Mouse (Mus musculus) hindlimb bud, embryonic 11.5 days (tissue): ENCODE data around the gene Prdm13.

Experiments used
- DNase-seq: peaks from one replicate; pipeline ENCODE4 v3.0.0-alpha.2; 2012; ENCODE audit warnings: low read depth, low spot score; ENCODE audit errors: extremely low spot score

Gene Prdm13

DNA sequence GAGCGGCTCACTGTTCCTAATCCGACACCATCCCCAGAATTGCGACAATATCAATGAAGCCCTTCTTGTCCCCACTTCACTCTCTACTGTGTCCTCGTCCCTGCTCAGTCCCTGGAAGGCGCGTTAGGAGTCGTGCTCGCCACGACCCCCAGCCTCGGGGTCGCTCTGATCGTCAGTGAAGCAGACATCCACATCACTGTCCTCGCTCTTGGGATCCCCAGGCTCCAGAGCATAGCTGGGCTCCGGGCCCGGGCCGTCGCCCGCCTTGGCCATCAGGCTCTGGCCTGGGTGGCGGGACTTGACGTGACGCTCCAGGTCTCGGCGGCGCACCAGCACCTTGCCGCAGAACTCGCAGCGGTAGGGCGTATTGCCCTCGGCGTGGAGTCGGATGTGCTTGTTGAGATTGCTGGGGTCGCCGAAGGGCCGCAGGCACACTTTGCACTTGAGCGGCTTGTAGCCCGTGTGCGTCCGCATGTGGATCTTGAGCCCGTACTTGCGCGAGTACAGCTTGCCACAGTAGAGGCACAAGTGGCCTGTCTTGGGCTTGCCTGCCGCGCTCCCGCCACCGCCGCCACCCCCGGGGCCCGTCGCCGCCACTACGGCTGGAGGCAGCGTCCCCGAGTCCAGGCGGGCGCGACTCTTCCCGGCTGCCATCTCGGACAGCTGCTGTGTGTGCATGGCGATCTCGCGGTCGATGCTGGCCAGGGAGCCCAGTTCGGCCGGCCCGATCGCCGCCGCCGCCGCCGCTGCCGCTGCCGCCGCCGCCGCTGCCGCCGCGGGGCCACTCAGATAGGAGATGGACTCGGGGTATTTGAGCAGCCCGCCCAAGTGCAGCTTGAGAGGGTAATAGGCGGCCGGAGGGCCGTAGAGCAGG lies 7.4 kb downstream of the Prdm13 start:
- no peak for DNase-seq

DNA sequence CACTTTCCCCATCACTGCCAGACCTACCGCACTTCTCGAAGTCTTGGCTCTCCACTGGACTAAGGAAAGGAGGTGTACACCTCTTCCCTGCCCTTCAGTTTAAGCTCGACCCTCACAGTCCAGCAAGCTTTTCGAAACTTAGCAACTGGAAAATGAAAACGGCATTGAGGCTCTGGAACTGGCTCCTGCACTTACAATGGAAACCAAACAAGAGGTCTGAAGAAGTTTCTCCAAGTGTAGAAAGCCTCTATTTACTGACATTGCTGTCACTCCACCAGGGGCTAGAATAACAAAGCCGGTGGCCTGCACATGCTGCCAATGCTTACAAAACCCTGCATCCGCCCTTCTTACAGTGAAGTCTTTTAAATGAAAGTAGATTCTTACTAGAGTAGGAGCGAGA lies 11.1 kb downstream of the Prdm13 start:
- DNase-seq, result no peak

DNA sequence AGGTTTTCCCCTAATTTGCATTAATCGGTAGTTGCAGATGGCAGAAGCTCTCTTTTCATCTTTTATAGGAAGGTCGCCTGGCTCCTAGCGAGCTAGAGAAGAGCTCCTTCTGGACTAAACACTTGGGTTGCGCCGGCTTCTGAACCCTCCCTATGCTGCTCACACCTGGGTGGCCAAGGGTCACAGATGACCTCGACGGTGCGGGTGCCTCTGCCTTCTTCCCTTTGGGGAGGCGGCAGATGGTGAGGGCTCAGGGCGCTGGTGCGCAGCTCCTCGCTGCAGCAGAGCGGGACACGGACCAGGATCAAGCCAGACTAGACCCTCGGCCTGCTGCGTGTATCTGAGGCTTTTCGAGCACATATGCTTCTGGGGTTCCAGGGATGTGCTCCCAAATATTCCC lies 11.7 kb downstream of the Prdm13 start:
- no peak for DNase-seq

DNA sequence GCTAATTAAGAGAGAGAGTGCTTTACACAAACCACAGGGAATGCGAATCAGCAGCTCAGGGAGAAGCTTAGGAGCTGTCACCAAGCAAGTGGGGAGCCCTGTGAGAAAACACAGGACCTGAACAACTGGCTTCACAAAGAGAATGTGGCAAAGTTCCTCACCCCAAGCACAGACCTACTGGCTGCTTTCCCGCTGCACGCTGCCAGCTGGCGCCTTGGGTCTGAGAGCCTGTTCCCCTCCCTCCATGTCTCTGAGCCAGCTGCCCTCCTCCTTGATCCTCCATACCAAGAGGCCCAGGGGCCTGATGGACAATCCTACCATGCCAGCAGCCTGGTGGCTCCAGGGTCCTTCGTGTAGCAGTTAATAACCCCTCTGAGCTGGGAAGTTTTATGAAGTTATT lies 19.8 kb downstream of the Prdm13 start:
- DNase-seq, result no peak

DNA sequence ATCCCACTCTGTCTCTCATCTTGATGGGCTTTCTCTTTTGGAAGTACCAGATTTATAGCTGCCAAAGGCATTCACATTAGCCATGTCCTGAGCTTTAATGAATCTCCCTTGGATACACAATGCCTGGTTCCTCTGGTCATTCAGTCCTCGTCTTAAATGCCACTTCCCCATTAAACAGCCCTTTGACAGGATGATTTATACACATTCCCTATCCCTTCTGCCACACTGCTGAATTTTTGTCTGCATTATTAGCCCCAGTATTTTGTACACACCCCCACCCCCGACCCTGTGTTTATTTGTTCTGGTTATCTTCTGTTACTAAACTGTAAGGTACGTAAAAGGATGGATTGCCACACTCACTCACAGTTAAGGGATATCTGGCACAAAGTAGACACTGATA lies 27.6 kb downstream of the Prdm13 start:
- DNase-seq, result no peak

DNA sequence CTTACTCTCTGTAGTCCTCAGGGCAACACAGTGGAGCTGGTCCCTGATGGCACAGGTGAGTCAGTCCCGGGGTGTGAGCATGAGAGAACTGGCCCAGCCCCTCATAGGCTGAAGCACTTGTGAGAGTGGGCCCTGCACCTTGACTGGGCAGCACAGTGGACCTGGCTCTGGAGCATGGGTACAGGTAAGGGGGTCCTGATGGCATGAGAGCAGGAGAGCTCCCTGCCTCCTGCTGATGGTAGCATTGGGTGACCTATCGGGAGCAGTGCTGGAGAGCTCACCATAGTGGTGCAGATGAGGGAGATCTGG lies 56.5 kb downstream of the Prdm13 start:
- DNase-seq, result no peak

DNA sequence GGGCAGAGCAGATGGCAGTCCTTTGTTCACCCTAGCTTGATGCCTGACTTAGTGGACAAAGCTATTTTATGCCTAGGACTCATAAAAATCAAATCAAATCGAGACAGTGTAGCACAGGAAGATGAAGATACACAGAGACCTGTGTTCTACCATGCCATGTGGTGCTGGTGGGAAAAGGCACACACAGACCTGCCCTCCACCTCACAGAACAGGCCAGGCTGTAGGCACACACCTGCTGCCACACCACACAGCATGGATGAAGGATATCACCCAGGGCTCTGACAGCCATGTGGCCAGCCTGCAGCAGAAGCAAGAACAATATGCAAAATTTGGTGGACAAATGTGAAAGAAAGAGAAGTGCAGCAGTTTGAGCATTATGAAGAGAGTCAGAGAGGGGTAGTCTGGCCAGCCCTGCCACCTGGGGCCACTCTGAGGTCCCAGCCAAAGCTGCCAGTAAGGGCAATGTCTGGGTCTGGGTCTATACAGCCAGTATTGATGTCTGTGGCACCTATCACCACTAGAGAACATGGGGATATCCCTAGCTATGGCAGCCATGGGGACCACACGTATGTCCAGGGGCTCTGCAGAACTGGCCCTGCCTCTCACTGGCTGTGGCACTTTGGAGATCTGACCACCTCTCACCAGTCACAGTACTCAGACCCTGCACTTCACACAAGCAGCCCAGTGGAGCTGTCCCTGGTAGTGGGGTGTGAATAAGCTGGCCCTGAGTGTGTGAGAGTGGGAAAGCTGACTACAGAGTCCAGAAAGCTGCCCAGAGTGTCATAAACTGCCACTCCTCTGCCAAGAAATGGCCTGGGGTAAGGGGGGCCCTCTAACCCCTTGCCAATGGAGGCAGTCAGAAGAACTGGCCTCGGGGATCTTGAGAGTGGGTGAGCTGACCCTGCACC lies 57.1 kb downstream of the Prdm13 start:
- DNase-seq, result no peak
